Comparison of ENCODE assay signal across 15 mouse cellular contexts in the genomic region with DNA sequence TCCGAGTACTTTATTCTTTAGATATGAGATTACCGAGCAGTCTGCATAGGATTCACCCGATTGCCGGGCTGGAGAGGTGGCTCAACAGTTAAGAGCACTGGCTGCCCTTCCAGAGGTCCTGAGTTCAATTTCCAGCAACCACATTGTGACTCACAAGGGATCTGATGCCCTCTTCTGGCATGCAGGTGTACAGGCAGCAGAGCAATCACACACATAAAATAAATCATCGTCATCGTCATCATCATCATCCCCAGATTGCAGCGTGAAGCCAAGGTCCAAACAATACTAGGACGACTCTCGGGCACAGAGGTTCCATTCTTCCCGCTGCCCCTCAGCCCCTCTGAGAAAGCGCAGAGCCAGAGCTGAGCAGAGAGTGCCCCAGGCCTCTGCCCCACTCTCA. TPM values are rescaled to one million over a fixed set of nuclear protein-coding genes. Genes with fewer than 3 reads are reported as not detected.
DNase-seq lines count a peak whose midpoint lies in the region; ATAC-seq and TF ChIP-seq lines count a peak whose summit lies in the region.
"Had no signal": no experiment of that assay in that cellular context is flagged by ENCODE, and none has a peak within 500 bp of the region (broad histone marks: within the 10 kb centered on the region; RNA-seq: fewer than 3 reads in every experiment).

No protein-coding gene starts in this region.

- H3K9ac ChIP-seq in hindbrain, postnatal 0 days (replicated peaks; ENCODE audit: low read length), result no peak overlapping the region
- H3K9ac ChIP-seq in midbrain, postnatal 0 days (replicated peaks; ENCODE audit: low read length, poor library complexity, severe bottlenecking), result no peak overlapping the region
- H3K9ac ChIP-seq in midbrain, embryonic 13.5 days (replicated peaks), result no peak overlapping the region
- no peak overlapping the region for H3K9ac ChIP-seq in stomach, postnatal 0 days (ENCODE audit: low read length)

- H3K4me1 ChIP-seq in cerebellum, adult 2 months (ENCODE audit: control insufficient read depth, insufficient read depth, low read length), result no peaks in the 10 kb centered on the region
- no peaks in the 10 kb centered on the region for H3K4me1 ChIP-seq in hindbrain, postnatal 0 days (ENCODE audit: insufficient read depth, low read length)
- peaks cover 9% of the 10 kb centered on the region for H3K4me1 ChIP-seq in hindbrain, embryonic 10.5 days (replicated peaks)
- H3K4me1 ChIP-seq in midbrain, postnatal 0 days (ENCODE audit: insufficient read depth, low read length), result no peaks in the 10 kb centered on the region
- H3K4me1 ChIP-seq in midbrain, embryonic 13.5 days (replicated peaks), result peaks cover 6% of the 10 kb centered on the region
- no peaks in the 10 kb centered on the region for H3K4me1 ChIP-seq in stomach, postnatal 0 days (replicated peaks; ENCODE audit: control insufficient read depth, insufficient read depth)

- no peak for TF ChIP-seq EP300 in stomach, postnatal 0 days (optimal IDR thresholded peaks at IDR 0.05)

- no peak for DNase-seq in cerebellum, adult 2 months
- no peak for DNase-seq in cerebellum, postnatal 14 days
- no peak for DNase-seq in hindbrain, postnatal 0 days (ENCODE audit: low spot score)
- DNase-seq in hindbrain, embryonic 10.5 days (ENCODE audit: low spot score), result no peak
- DNase-seq in midbrain, postnatal 0 days (ENCODE audit: low spot score), result no peak
- DNase-seq in stomach, postnatal 0 days (ENCODE audit: low spot score), result no peak
- DNase-seq in layer of hippocampus, adult 9-10 months (ENCODE audit: low spot score), result no peak
- DNase-seq: adrenal gland, postnatal 10 days; heart, adult 18-20 months; liver had no signal

- no peak overlapping the region for H3K4me3 ChIP-seq in cerebellum, adult 2 months (replicated peaks; ENCODE audit: insufficient read depth, low read depth, low read length)
- H3K4me3 ChIP-seq in hindbrain, postnatal 0 days (ENCODE audit: low read length), result no peak overlapping the region
- no peak overlapping the region for H3K4me3 ChIP-seq in hindbrain, embryonic 10.5 days
- H3K4me3 ChIP-seq in midbrain, postnatal 0 days (ENCODE audit: low read depth, low read length), result no peak overlapping the region
- no peak overlapping the region for H3K4me3 ChIP-seq in midbrain, embryonic 13.5 days (replicated peaks)
- H3K4me3 ChIP-seq in stomach, postnatal 0 days (ENCODE audit: low read depth, low read length), result no peak overlapping the region

- H3K4me2 ChIP-seq in hindbrain, postnatal 0 days (ENCODE audit: low read depth, low read length), result no peak overlapping the region
- no peak overlapping the region for H3K4me2 ChIP-seq in midbrain, postnatal 0 days (ENCODE audit: low read depth, low read length, poor library complexity, severe bottlenecking)
- H3K4me2 ChIP-seq in midbrain, embryonic 13.5 days (replicated peaks), result no peak overlapping the region
- no peak overlapping the region for H3K4me2 ChIP-seq in stomach, postnatal 0 days (replicated peaks; ENCODE audit: low read depth)

- TF ChIP-seq CTCF in cerebellum, adult 2 months (IDR thresholded peaks at IDR 0.05; ENCODE audit: borderline replicate concordance, insufficient read depth, low read depth, low read length), result 0 out of 2 replicates have a peak, but pooled peaks have one; percentile 7
- peak; percentile 67 for TF ChIP-seq CTCF in hindbrain, postnatal 0 days (IDR thresholded peaks at IDR 0.05; ENCODE audit: low read depth)
- TF ChIP-seq CTCF in midbrain, postnatal 0 days (IDR thresholded peaks at IDR 0.05), result peak; percentile 70
- TF ChIP-seq CTCF in stomach, postnatal 0 days (IDR thresholded peaks at IDR 0.05; ENCODE audit: low read depth), result peak; percentile 67

- H3K36me3 ChIP-seq in hindbrain, postnatal 0 days (ENCODE audit: insufficient read depth, low read length), result no peaks in the 10 kb centered on the region
- no peaks in the 10 kb centered on the region for H3K36me3 ChIP-seq in hindbrain, embryonic 10.5 days
- no peaks in the 10 kb centered on the region for H3K36me3 ChIP-seq in midbrain, postnatal 0 days (ENCODE audit: insufficient read depth, low read length)
- H3K36me3 ChIP-seq in midbrain, embryonic 13.5 days, result no peaks in the 10 kb centered on the region
- H3K36me3 ChIP-seq in stomach, postnatal 0 days (ENCODE audit: control insufficient read depth, insufficient read depth, low read length), result no peaks in the 10 kb centered on the region

- no peaks in the 10 kb centered on the region for H3K27me3 ChIP-seq in cerebellum, adult 2 months (ENCODE audit: control insufficient read depth, insufficient read depth, low read length)
- 0 out of 2 replicates have a peak, but pooled peaks cover 6% of the 10 kb centered on the region for H3K27me3 ChIP-seq in hindbrain, postnatal 0 days (ENCODE audit: insufficient read depth, low read length)
- no peaks in the 10 kb centered on the region for H3K27me3 ChIP-seq in hindbrain, embryonic 10.5 days (ENCODE audit: insufficient read depth, poor library complexity, severe bottlenecking)
- no peaks in the 10 kb centered on the region for H3K27me3 ChIP-seq in midbrain, postnatal 0 days (ENCODE audit: insufficient read depth, low read length)
- H3K27me3 ChIP-seq in midbrain, embryonic 13.5 days, result no peaks in the 10 kb centered on the region
- H3K27me3 ChIP-seq in stomach, postnatal 0 days (ENCODE audit: control insufficient read depth, insufficient read depth, low read length), result no peaks in the 10 kb centered on the region

- 49% methylated on average over 11 of the region's 11 CpGs for WGBS in cerebellum, adult 2 months
- WGBS in hindbrain, postnatal 0 days, result 54% methylated on average over 11 of the region's 11 CpGs
- 67% methylated on average over 11 of the region's 11 CpGs for WGBS in hindbrain, embryonic 10.5 days
- WGBS in midbrain, postnatal 0 days, result 72% methylated on average over 11 of the region's 11 CpGs
- WGBS in midbrain, embryonic 13.5 days, result 69% methylated on average over 11 of the region's 11 CpGs
- WGBS in stomach, postnatal 0 days, result 67% methylated on average over 11 of the region's 11 CpGs

- TF ChIP-seq POLR2A in cerebellum, adult 2 months (IDR thresholded peaks at IDR 0.05; ENCODE audit: borderline replicate concordance, insufficient read depth, low read length), result no peak

- no peaks in the 10 kb centered on the region for H3K9me3 ChIP-seq in hindbrain, postnatal 0 days (ENCODE audit: low read length)
- no peaks in the 10 kb centered on the region for H3K9me3 ChIP-seq in hindbrain, embryonic 10.5 days
- H3K9me3 ChIP-seq in midbrain, postnatal 0 days (ENCODE audit: low read length), result no peaks in the 10 kb centered on the region
- no peaks in the 10 kb centered on the region for H3K9me3 ChIP-seq in midbrain, embryonic 13.5 days
- H3K9me3 ChIP-seq in stomach, postnatal 0 days (ENCODE audit: control insufficient read depth, low read length), result no peaks in the 10 kb centered on the region

- no peak overlapping the region for H3K27ac ChIP-seq in cerebellum, adult 2 months (ENCODE audit: insufficient read depth, low read length)
- no peak overlapping the region for H3K27ac ChIP-seq in hindbrain, postnatal 0 days
- H3K27ac ChIP-seq in hindbrain, embryonic 10.5 days, result no peak overlapping the region
- no peak overlapping the region for H3K27ac ChIP-seq in midbrain, postnatal 0 days (ENCODE audit: low read depth, low read length)
- no peak overlapping the region for H3K27ac ChIP-seq in midbrain, embryonic 13.5 days
- H3K27ac ChIP-seq in stomach, postnatal 0 days (replicated peaks), result no peak overlapping the region
- H3K27ac ChIP-seq: macrophage had no signal

- no peak for ATAC-seq in hindbrain, postnatal 0 days
- no peak for ATAC-seq in midbrain, postnatal 0 days (ENCODE audit: low FRiP score)
- ATAC-seq in midbrain, embryonic 13.5 days, result no peak
- ATAC-seq in stomach, postnatal 0 days (ENCODE audit: low FRiP score, low TSS enrichment), result no peak

RNA-seq across cellular contexts. Expression of a gene that starts 51.9 kb away (rescaled TPM):
- polyA plus RNA-seq in cerebellum, adult 2 months (2012; rRNA removed), result 0.33 and 0.54 TPM in 2 replicates
- total RNA-seq in hindbrain, postnatal 0 days (2014; rRNA removed), result not detected in 2 replicates
- 0.04 TPM in 1 of 2 replicates, not detected in the other for polyA plus RNA-seq in hindbrain, postnatal 0 days (2015; fragmentation: Nextera tagmentation; extraction: Ambion mirVana)
- 0.05 TPM in 1 of 2 replicates, not detected in the other for polyA plus RNA-seq in hindbrain, embryonic 10.5 days (2016; fragmentation: Nextera tagmentation; extraction: Ambion mirVana)
- total RNA-seq in midbrain, postnatal 0 days (2014; rRNA removed), result not detected in 2 replicates
- polyA plus RNA-seq in midbrain, postnatal 0 days (2015; fragmentation: Nextera tagmentation; extraction: Ambion mirVana), result not detected in 2 replicates
- polyA plus RNA-seq in midbrain, embryonic 13.5 days (2015; fragmentation: Nextera tagmentation; extraction: Ambion mirVana), result not detected in 2 replicates
- polyA plus RNA-seq in stomach, postnatal 0 days (2015; fragmentation: Nextera tagmentation; extraction: Ambion mirVana), result 0.02 TPM in 1 of 2 replicates, not detected in the other
- total RNA-seq: adrenal gland, postnatal 10 days; heart, adult 18-20 months had no signal
- polyA plus RNA-seq: embryonic facial prominence, embryonic 14.5 days; hindbrain, embryonic 11.5 days; kidney, embryonic 14.5 days; macrophage had no signal

Comparison
In these comparisons a context has a peak if more than half of its experiments do, and no peak if none do; other contexts are left out.
1. CTCF ChIP-seq: peak in every context shown above with its lines; median percentile 70 in midbrain, postnatal 0 days; 67 in hindbrain, postnatal 0 days; 67 in stomach, postnatal 0 days; 7 in cerebellum, adult 2 months.